10 mouse cellular contexts compared by ENCODE assay signal in the genomic region with DNA sequence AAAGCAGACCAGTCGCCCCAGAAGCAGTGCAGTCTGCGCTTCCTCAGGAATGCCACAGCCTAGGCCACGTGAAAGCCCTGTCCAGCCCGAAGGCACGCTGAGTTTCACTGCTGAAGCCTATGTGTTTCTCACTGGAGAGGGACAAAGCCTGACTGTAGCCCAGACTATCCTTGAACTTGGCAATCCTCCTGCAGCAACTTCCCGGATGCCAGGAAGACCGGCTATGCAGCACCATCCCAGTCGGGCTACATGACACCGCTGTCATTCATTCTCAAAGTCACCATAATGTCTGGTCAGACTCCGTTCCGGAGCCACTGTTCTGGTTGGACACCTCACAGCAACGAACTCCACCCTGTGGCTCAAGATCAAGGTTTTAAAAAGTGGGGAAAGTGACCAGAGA.
"Had no signal": no experiment of that assay in that cellular context is flagged by ENCODE, and none has a peak within 500 bp of the region (broad histone marks: within the 10 kb centered on the region; RNA-seq: fewer than 3 reads in every experiment).

No protein-coding gene starts in this region.

- H3K27me3 ChIP-seq: lung, embryonic 15.5 days; neural tube, embryonic 12.5 days had no signal

- DNase-seq: kidney, adult 18-20 months; kidney, postnatal 10 days; kidney, postnatal 4 days; midbrain, embryonic 14.5 days; thymus, adult 2 months; thymus, postnatal 25 days had no signal

- H3K4me3 ChIP-seq: layer of hippocampus, adult 2 months; neural tube, embryonic 12.5 days had no signal

- H3K27ac ChIP-seq: layer of hippocampus, adult 2 months; lung, embryonic 15.5 days; neural tube, embryonic 12.5 days; stomach, postnatal 0 days had no signal

- H3K9me3 ChIP-seq: lung, embryonic 15.5 days; neural tube, embryonic 12.5 days had no signal

- H3K9ac ChIP-seq: lung, embryonic 15.5 days; neural tube, embryonic 12.5 days had no signal

- H3K4me2 ChIP-seq: neural tube, embryonic 12.5 days had no signal
